Mouse (Mus musculus): Measurements from ENCODE around the gene Adpgk. TPM values are rescaled to one million over a fixed set of nuclear protein-coding genes. Genes with fewer than 3 reads are reported as not detected.
"Not testable (repeated sequence)": the region's sequence is repeated elsewhere in the genome, so short reads cannot be mapped to it uniquely, and the experiment has no call there.

Adpgk gene
- polyA plus RNA-seq, 1 experiment from 2014 or later = 19.1 TPM

DNA sequence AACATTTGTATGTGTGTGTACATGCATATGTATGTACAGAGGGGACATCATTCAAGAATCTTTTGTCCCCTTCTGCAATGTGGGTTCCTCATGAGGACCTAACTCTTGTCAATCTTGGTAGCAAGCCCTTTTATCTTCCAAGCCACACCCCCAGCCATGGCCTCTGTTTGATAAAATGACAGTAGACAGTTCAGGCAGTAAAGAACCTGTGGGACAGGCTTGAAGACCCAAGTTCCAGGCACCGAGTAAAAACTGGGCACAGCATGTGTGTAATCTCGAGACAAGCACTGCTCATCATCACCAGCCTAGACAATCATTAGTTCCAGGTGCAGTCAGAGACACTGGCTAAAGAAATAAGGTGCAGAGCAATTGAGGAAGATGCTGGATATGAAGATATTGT lies 54.8 kb downstream of the Adpgk start:
- WGBS = 85% methylated on average over 2 of the region's 2 CpGs
- Histone ChIP-seq H3K4me2 (replicated peaks) (no peak overlapping the region), H3K9ac (replicated peaks) (no peak overlapping the region), H3K36me3 (peaks cover 27% of the 10 kb centered on the region), H3K4me3 (no peak overlapping the region), H3K9me3 (no peaks in the 10 kb centered on the region), H3K4me1 (no peaks in the 10 kb centered on the region), H3K27ac (replicated peaks) (no peak overlapping the region), H3K27me3 (no peaks in the 10 kb centered on the region)
- ATAC-seq (replicated peaks) = no peak

DNA sequence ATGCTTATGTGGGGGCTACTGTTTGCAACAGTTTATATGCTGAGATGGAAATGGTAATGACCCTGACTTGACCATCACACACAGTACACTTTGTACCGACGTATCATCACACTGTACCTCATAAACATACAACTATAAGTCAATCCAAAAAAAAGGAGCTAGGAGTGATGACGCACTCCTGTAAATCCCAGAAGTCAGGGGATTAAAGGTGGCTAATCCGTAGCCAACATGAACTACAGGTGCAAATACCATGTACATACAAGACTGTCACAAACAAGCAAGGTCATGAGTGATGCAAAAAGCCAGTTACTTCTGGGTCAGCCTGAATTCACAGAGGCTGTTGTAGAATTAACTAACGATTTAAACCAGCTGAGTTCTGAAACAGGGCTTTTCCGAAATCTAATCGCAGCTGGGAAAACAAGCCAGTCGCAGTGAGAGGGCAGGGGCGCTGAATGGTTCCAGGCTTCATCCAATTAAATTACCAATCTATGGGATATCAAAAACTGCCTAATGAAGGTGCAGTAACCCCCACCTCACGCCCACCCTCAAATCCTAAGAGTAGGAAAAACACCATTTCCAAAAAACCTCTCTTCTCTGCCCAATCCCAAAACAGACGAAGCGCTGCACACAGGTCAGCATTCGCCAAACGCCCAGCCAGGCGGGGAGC lies 61.4 kb downstream of the Adpgk start:
- WGBS = 11% methylated on average over 15 of the region's 15 CpGs
- no peak for ATAC-seq (replicated peaks)
- H3K4me3 ChIP-seq = peak overlapping the region; percentile 78

DNA sequence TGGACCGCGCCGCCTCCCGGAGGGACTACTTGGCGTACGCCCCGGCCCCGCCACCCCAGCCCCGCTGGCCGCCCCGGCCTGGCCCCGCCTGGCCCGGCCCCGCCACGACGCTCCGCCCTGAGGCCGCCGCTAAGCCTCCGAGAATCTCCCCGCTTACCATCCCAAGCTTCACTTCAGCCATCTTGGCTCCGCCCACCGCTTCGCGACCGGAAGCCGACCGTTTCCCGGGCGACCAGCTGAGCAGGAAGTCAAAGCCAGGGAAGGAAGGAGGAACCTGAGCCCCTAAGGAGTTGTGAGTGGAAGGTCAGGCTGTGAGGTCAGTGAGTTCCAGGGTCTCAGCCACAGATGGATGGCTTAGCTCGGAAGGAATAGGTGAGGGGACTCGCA lies 61.9 kb downstream of the Adpgk start, which contains the start of gene Bbs4:
TSS of gene Bbs4 (minus strand) at position 256 of the 387 bp plus-strand sequence.
- peak within 1 kb of the TSS; percentile 59 for H3K4me2 ChIP-seq (replicated peaks)
- ATAC-seq (replicated peaks) = peak; percentile 91
- H3K27ac ChIP-seq (replicated peaks) = peak within 1 kb of the TSS; percentile 84
- WGBS = under 1% methylated on average over 32 of the region's 32 CpGs
- H3K4me3 ChIP-seq = peak within 1 kb of the TSS; percentile 78
- H3K9ac ChIP-seq (replicated peaks) = peak within 1 kb of the TSS; percentile 74
- peaks cover 12% of the 10 kb centered on the region; the same call in 1 of the 2 replicates for H3K4me1 ChIP-seq
- no peaks in the 10 kb centered on the region for H3K9me3 ChIP-seq
- H3K36me3 ChIP-seq = no peaks in the 10 kb centered on the region
- H3K27me3 ChIP-seq = no peaks in the 10 kb centered on the region

More for the DNA sequence above, 61.4 kb downstream of the Adpgk start:
- Histone ChIP-seq H3K27ac (replicated peaks) (peak overlapping the region; percentile 84), H3K27me3 (no peaks in the 10 kb centered on the region), H3K4me1 (peaks cover 12% of the 10 kb centered on the region; the same call in 1 of the 2 replicates), H3K36me3 (no peaks in the 10 kb centered on the region), H3K9ac (replicated peaks) (peak overlapping the region; percentile 74), H3K9me3 (no peaks in the 10 kb centered on the region), H3K4me2 (replicated peaks) (peak overlapping the region; percentile 59)

DNA sequence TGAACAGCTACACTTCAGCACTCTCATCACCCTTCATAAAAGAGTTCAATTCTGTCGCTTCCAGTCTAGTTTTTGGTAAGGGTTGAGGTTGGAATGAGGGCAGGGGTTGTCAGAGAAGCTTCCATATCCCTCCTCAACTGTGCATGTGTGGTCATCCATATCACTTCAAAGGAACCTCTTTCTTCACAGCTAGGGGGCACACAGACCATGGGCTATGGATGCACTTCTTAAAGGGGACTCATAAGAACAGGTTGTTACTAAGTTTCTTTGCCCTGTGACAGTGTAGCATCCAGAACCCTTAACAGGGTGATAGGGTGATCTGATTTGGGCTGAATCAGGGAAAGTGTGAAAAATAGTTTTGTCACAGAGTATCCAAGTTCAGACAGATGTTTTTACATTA lies 66.7 kb downstream of the Adpgk start:
- not testable (repeated sequence) for ATAC-seq (replicated peaks); H3K9me3 ChIP-seq; H3K9ac ChIP-seq (replicated peaks); H3K4me3 ChIP-seq; H3K27me3 ChIP-seq; H3K36me3 ChIP-seq; H3K4me1 ChIP-seq; H3K27ac ChIP-seq (replicated peaks); H3K4me2 ChIP-seq (replicated peaks)
- 67% methylated on average over 1 of the region's 1 CpGs for WGBS

DNA sequence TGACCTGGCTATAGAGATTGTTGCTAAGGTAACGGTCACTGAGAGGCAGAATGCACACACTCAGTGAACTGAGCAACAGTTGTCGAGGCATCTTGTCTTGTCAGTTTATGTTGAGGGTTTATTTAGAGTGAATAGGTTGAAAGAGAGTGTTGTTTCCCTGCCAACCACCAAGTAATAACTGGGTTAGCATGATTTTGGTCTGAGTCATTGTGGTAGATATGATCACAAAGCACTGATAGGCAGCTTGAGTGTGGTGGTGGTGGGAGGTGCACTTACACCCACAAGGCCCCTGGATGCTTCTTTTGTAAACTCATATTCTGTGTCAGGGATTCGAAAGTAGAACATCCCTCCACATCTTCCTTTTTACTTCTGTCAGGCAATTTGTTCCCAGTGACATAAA lies 69.1 kb downstream of the Adpgk start:
- not testable (repeated sequence) for H3K4me1 ChIP-seq; ATAC-seq (replicated peaks); H3K9me3 ChIP-seq; H3K9ac ChIP-seq (replicated peaks); H3K27me3 ChIP-seq; H3K4me2 ChIP-seq (replicated peaks); H3K36me3 ChIP-seq; H3K4me3 ChIP-seq; H3K27ac ChIP-seq (replicated peaks)
- 50% methylated on average over 2 of the region's 3 CpGs for WGBS

DNA sequence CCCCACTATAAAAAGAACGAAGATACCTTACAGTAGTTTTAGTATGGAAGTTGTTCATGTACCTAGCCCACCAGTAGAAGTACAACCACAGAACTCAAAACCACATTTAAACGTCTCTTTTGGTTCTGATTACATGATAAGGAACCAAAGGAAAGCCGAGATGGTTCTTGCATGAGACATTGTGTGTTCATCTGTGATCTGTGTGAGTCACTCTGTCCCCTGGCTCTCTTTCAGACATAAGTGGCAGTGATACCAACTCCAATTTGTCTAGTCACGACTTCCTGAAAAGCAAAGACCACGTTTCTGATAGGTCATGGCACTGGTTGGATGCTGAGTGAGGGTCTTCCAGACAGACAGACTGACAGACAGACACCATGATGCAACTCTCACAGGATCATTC lies 77.9 kb downstream of the Adpgk start:
- Histone ChIP-seq H3K36me3 (no peaks in the 10 kb centered on the region), H3K27me3 (no peaks in the 10 kb centered on the region), H3K4me3 (no peak overlapping the region), H3K27ac (replicated peaks) (no peak overlapping the region), H3K9me3 (no peaks in the 10 kb centered on the region), H3K9ac (replicated peaks) (no peak overlapping the region), H3K4me2 (replicated peaks) (no peak overlapping the region), H3K4me1 (no peaks in the 10 kb centered on the region)
- no peak for ATAC-seq (replicated peaks)
- WGBS = 86% methylated on average over 5 of the region's 5 CpGs

DNA sequence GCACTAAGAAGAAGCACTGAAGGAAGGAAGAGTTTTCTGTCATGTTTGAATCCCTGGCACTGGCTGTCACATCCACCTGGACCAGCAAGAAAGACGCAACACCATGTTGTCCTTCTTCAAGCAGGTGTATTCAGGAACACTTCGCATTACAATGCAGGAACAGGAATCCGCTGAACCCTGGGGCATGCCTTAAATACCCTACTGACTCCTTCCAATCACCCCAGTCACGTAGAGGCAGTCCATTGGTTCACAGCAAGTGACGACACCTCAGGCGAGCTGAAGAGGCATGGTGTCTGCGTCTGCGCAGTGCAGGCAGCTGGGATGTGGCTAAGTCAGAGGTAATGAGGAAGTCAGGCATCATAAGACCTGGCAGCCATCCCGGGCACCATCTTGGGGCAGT lies 78.3 kb downstream of the Adpgk start:
- H3K4me1 ChIP-seq = no peaks in the 10 kb centered on the region
- no peak for ATAC-seq (replicated peaks)
- H3K36me3 ChIP-seq = no peaks in the 10 kb centered on the region
- no peak overlapping the region for H3K27ac ChIP-seq (replicated peaks)
- no peak overlapping the region for H3K9ac ChIP-seq (replicated peaks)
- no peaks in the 10 kb centered on the region for H3K9me3 ChIP-seq
- 92% methylated on average over 9 of the region's 9 CpGs for WGBS
- H3K4me3 ChIP-seq = no peak overlapping the region
- no peak overlapping the region for H3K4me2 ChIP-seq (replicated peaks)
- no peaks in the 10 kb centered on the region for H3K27me3 ChIP-seq

Other genes starting within 250 kb of the Adpgk start
- gene Bbs4, start 62.0 kb downstream of the Adpgk start, polyA plus RNA-seq (2015; fragmentation: Nextera tagmentation; extraction: Ambion mirVana) = 40.6 and 44.2 TPM in 2 replicates
- 18.2 and 18.8 TPM in 2 replicates for gene Arih1, start 195.1 kb downstream of the Adpgk start, polyA plus RNA-seq (2015; fragmentation: Nextera tagmentation; extraction: Ambion mirVana)
- 47.5 and 53.0 TPM in 2 replicates for gene Hexa, start 248.0 kb downstream of the Adpgk start, polyA plus RNA-seq (2015; fragmentation: Nextera tagmentation; extraction: Ambion mirVana)
- gene Tmem202, start 248.3 kb downstream of the Adpgk start, polyA plus RNA-seq (2015; fragmentation: Nextera tagmentation; extraction: Ambion mirVana) = 0.47 and 0.74 TPM in 2 replicates